Mouse (Mus musculus) heart, postnatal 4 days (tissue): ENCODE data around the gene Aen. TPM values are rescaled to one million over a fixed set of nuclear protein-coding genes. Genes with fewer than 3 reads are reported as not detected.

Experiments used
- DNase-seq: peaks from one replicate; pipeline ENCODE4 v3.0.0; 2021
- microRNA-seq, 2 experiments: library from miRNA; unstranded; fragments of <30 nt; microRNA quantifications; one replicate each; pipeline ENCODE4 v1.2.0; 2021 to 2022
- total RNA-seq, 2 experiments: library from RNA; stranded (reverse); gene quantifications; 2 replicates each; pipeline ENCODE4 v1.2.3; 2021

The Aen gene
- total RNA-seq, 2 experiments from 2014 or later: 33.4 to 33.7 TPM

DNA sequence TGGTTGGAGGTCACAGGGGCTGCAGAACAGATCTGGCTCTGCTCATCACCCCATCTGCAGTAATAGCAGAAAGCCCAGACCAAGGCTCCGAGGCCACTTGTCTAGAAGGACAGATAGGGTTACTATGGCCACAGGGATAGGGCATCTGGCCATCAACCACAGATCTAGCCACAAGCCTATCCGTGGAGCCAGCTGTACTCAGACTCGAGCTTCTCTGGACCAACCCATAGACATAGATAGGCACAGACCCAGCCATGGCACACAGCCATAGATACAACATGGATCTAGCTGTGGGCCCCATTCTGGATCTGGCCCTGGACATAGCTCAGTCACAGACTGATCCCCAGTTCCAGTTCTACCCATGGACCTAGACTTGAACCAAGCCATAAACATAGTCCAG, 45.3 kb downstream of the Aen start:
- DNase-seq: no peak

DNA sequence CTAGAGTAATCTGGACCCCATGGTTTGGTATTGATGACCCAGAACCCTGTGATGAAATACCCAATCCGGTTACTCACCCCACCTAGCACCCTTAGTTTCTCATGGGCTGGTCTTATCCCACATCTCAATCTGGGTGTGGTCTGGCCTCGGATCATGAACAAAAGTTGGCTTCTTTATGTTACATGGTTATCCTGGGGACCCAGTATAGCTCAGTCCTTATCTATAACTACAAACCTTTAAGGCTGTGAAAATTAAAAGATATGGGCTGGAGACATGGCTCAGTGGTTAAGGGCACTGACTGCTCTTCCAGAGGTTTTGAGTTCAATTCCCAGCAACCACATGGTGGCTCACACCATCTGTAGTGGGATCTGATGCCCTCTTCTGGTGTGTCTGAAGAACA, 46.9 kb downstream of the Aen start:
- no peak for DNase-seq

DNA sequence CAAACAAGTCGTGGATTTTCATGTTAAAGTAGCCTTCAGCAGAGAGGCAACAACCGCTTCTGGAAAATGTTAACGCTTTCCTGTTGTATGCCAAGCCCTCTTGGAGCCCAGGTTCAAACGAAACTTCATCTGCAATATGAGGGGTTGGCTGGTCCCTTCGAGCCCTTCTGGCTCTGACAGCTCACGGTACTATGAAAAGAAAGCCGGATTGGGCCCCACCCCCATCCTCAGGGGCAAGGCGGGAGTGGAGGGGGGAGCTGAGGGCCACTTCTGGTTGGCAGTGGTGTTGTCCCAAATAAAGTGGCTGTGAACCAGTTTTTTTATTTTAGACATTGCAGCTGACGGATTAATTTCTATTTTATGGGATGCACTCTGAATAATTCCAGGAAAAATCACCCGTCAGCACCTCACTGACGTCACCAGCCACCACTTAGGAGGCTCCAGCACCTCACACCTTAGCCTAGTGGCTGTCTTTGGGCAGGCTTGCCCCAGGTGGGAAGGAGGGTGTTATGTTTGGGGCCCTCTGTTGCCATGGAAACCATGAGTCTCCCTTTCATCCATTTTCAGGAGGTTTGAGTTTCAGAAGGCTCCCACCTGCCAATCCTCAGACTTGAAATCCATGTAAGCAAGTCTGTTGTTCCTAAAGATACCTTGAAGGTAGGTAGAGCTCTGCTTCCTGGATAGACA, 58.4 kb downstream of the Aen start:
- DNase-seq: no peak

DNA sequence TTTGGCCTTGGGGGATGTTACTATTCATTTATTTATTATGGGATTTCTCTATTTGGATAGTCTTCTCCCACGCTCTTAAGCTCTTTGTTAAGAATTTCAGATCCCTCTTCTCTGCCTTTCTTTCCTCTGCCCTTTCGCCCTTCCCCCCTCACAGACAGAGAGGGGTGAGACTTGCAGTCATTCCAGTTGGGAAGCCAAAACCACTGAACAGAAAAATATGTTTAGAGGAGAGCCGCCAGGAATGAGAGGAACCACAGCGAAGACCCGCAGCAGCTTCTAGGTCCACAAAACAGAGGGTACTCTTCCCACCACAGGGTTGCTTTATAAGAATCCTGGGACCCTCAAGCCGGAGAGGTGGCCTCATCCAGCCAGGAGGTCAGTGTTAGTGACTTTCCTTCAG, 59.0 kb downstream of the Aen start:
- DNase-seq: no peak

DNA sequence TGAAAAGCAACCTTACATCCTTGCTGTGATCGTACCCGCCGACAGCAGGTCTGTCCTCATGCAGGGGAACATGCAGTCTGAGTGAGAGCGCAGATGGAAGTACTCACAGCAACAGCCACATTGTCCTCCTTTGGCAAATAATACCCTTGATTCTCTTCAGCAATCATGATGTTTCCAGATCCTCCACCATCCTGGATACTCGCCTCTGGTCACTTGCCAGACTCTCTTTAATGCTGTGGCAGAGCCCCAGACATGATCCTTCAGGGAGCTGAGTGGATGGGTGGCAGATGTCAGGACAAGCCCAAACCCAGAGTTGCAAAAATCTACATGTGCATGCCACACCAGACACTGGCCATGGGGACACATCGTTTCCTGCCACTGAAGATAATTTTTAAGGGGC, 59.4 kb downstream of the Aen start:
- DNase-seq: no peak

DNA sequence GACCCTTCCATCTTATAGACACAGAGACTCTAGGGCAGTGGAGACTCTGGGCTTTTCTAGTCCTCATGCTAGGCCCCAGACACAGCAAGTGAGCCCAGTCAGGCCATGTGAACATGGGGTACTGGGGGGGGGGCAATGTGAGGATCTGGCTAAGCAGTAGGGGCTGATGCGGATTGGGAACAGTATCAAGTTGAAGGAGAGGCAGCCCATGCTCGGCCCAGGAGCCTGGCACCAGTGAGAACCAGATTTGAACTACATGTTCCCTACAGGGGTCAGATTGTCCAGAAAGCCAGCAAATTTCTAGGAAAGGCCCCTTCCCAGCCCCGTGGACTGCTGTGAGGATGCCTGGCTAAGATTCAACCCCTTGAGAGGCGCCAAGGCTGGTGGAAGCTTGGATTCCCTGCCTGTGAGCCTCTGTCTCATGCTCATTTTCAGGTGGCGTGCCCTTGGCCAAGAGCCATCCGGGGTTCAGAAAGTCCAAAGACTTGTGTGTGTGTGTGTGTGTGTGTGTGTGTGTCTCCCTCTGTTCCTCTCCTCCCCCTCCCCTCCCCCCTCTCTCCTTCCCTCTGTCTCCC, 62.9 kb downstream of the Aen start:
- no peak for DNase-seq

Small RNA genes within 50 kb of the gene (microRNA-seq; reads per million reads assigned to microRNA genes)
- gene Mir7-2: 0.61 to 0.69 reads per million in 2 experiments

Other genes with a start within 250 kb of the Aen start
- 1 to 10 TPM; 4.0 to 5.1 TPM for gene Ntrk3, start 157.8 kb upstream of the Aen start, total RNA-seq
- gene Mrps11, start 112.7 kb upstream of the Aen start, total RNA-seq: 10 to 100 TPM; 45.5 to 54.2 TPM
- 10 to 100 TPM; 43.4 to 45.1 TPM for gene Mrpl46, start 112.3 kb upstream of the Aen start, total RNA-seq
- 1 to 10 TPM; 6.1 to 8.6 TPM for gene Det1, start 48.6 kb upstream of the Aen start, total RNA-seq
- gene Isg20, start 17.6 kb downstream of the Aen start, total RNA-seq: 1 to 10 TPM; 3.1 to 6.4 TPM
- gene Acan, start 157.6 kb downstream of the Aen start, total RNA-seq: 1 to 10 TPM; 4.1 to 4.2 TPM
- gene Hapln3, start 235.2 kb downstream of the Aen start, total RNA-seq: 1 to 10 TPM in 1 of 2 experiments, under 1 TPM in 1; 0.92 to 1.3 TPM